Mouse (Mus musculus): ENCODE results near the gene Coro1c. TPM values are rescaled to one million over a fixed set of nuclear protein-coding genes. Genes with fewer than 3 reads are reported as not detected.

Gene Coro1c
- polyA plus RNA-seq, 1 experiment from 2014 or later, result 297 TPM

GRCm38 (mm10) chr5:113883384-113883771 is 25.2 kb downstream of the Coro1c start:
- DNase-seq (ENCODE audit: low spot score), result no peak

GRCm38 (mm10) chr5:113882566-113883383 is 25.8 kb downstream of the Coro1c start:
- DNase-seq (ENCODE audit: low spot score), result no peak
- whole genome bisulfite sequencing, result 72% methylated on average over 15 of the region's 15 CpGs
- Histone ChIP-seq H3K4me2 (ENCODE audit: low read depth) (no peak overlapping the region), H3K9me3 (ENCODE audit: control insufficient read depth, low read length) (no peaks in the 10 kb centered on the region), H3K36me3 (ENCODE audit: control insufficient read depth, insufficient read depth, low read length) (peaks cover 4% of the 10 kb centered on the region; the same call in 1 of the 2 replicates), H3K9ac (ENCODE audit: low read length) (peak overlapping the region; percentile 35), H3K27me3 (ENCODE audit: control insufficient read depth, insufficient read depth, low read length) (no peaks in the 10 kb centered on the region), H3K4me3 (ENCODE audit: low read depth, low read length) (no peak overlapping the region), H3K4me1 (ENCODE audit: control insufficient read depth, insufficient read depth, low read length) (peaks cover 27% of the 10 kb centered on the region), H3K27ac (ENCODE audit: low read depth, low read length) (peak overlapping the region; percentile 64)
- ATAC-seq (ENCODE audit: insufficient read depth, low FRiP score, low TSS enrichment), result no peak

More at GRCm38 (mm10) chr5:113883384-113883771, 25.2 kb downstream of the Coro1c start:
- H3K27me3 ChIP-seq (ENCODE audit: control insufficient read depth, insufficient read depth, low read length), result no peaks in the 10 kb centered on the region
- WGBS, result 67% methylated on average over 3 of the region's 3 CpGs
- no peaks in the 10 kb centered on the region for H3K9me3 ChIP-seq (ENCODE audit: control insufficient read depth, low read length)
- H3K36me3 ChIP-seq (ENCODE audit: control insufficient read depth, insufficient read depth, low read length), result peaks cover 4% of the 10 kb centered on the region; the same call in 1 of the 2 replicates
- H3K4me2 ChIP-seq (ENCODE audit: low read depth), result no peak overlapping the region
- no peak for ATAC-seq (ENCODE audit: insufficient read depth, low FRiP score, low TSS enrichment)
- H3K4me1 ChIP-seq (ENCODE audit: control insufficient read depth, insufficient read depth, low read length), result peaks cover 27% of the 10 kb centered on the region
- H3K27ac ChIP-seq (ENCODE audit: low read depth, low read length), result peak overlapping the region; percentile 64
- no peak overlapping the region for H3K4me3 ChIP-seq (ENCODE audit: low read depth, low read length)
- H3K9ac ChIP-seq (ENCODE audit: low read length), result peak overlapping the region; percentile 35; the same call in 1 of the 2 replicates

DNA sequence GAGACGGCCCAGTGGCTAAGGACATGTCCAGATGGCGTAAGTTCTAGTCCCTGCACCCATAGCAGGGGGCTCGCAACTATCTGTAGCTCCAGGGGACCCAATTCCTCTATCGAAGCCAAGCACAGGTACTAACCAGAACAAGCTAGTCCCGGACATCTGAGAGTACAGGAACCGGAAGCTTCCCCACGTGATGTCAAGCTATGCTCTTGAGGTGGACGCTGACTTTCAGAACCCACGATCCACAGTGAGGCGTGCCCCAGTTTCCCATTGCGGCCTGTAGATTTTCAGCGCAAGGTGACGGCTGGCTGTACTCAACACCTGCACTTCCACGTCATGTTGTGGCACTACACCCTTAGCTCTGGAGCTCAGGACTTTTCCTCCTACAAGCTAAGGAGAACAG is 27.4 kb downstream of the Coro1c start:
- Histone ChIP-seq H3K27ac (ENCODE audit: low read depth, low read length) (no peak overlapping the region), H3K36me3 (ENCODE audit: control insufficient read depth, insufficient read depth, low read length) (peaks cover 4% of the 10 kb centered on the region; the same call in 1 of the 2 replicates), H3K4me3 (ENCODE audit: low read depth, low read length) (no peak overlapping the region), H3K9ac (ENCODE audit: low read length) (no peak overlapping the region), H3K27me3 (ENCODE audit: control insufficient read depth, insufficient read depth, low read length) (no peaks in the 10 kb centered on the region), H3K9me3 (ENCODE audit: control insufficient read depth, low read length) (no peaks in the 10 kb centered on the region), H3K4me2 (ENCODE audit: low read depth) (no peak overlapping the region), H3K4me1 (ENCODE audit: control insufficient read depth, insufficient read depth, low read length) (peaks cover 31% of the 10 kb centered on the region)
- WGBS, result 96% methylated on average over 14 of the region's 14 CpGs
- DNase-seq (ENCODE audit: low spot score), result no peak
- no peak for ATAC-seq (ENCODE audit: insufficient read depth, low FRiP score, low TSS enrichment)

DNA sequence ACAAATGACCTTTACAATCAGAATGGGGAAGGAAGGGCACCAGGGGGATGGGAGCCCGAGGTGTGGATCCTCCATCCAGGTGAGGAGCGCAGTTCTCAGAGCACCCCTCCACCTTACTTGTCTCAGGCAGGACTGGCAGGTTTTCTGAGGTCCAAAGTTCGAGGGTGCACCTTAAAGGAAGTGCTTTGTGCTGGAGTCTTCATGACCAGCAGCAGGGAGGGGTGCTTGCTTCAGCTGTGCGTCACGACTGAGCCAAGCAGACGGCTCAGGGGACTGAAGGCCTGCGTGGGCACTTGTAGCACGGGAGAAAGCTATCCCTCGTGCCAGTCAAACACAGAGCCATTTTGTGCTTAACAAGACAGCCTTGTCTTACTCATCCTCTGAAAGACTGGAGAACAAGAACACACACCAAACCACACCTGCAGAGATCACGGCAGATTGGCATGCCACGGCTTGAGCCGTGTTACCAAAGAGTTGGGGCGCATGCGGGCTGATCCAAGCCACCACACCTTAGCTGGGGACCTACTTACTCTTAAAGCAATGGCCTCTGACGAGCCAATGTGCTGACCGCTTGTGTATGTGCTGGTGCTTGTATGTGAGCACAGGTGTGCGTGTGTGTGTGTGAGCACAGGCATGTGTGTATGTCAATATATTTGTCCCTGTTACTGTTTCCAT is 29.5 kb downstream of the Coro1c start:
- Histone ChIP-seq H3K27me3 (ENCODE audit: control insufficient read depth, insufficient read depth, low read length) (no peaks in the 10 kb centered on the region), H3K4me3 (ENCODE audit: low read depth, low read length) (no peak overlapping the region), H3K4me1 (ENCODE audit: control insufficient read depth, insufficient read depth, low read length) (peaks cover 25% of the 10 kb centered on the region), H3K9me3 (ENCODE audit: control insufficient read depth, low read length) (no peaks in the 10 kb centered on the region), H3K4me2 (ENCODE audit: low read depth) (no peak overlapping the region), H3K27ac (ENCODE audit: low read depth, low read length) (no peak overlapping the region), H3K36me3 (ENCODE audit: control insufficient read depth, insufficient read depth, low read length) (peaks cover 4% of the 10 kb centered on the region; the same call in 1 of the 2 replicates), H3K9ac (ENCODE audit: low read length) (no peak overlapping the region)
- no peak for ATAC-seq (ENCODE audit: insufficient read depth, low FRiP score, low TSS enrichment)
- DNase-seq (ENCODE audit: low spot score), result no peak
- WGBS, result 93% methylated on average over 17 of the region's 17 CpGs

DNA sequence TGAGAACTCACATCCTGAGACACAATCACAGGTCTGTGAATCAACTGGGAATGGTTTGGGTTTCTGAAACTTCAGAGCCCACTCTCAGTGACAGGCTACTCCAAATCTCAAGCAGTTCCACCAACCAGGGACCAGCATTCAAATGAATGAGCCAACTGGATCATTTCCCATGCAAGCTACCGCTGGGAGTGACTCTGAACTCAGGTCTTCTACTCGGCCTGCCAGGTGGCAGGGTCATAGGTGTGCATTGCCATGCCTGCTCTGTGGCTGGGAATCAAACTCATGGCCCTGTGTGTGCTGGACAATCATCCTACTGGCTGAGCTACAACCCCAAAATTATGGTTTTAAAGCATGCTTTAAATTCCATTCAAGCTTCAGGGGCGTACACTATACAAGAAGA is 31.0 kb downstream of the Coro1c start:
- 70% methylated on average over 3 of the region's 3 CpGs for WGBS
- H3K9ac ChIP-seq (ENCODE audit: low read length), result no peak overlapping the region
- H3K27me3 ChIP-seq (ENCODE audit: control insufficient read depth, insufficient read depth, low read length), result no peaks in the 10 kb centered on the region
- no peaks in the 10 kb centered on the region for H3K9me3 ChIP-seq (ENCODE audit: control insufficient read depth, low read length)
- DNase-seq (ENCODE audit: low spot score) (no peak), ATAC-seq (ENCODE audit: insufficient read depth, low FRiP score, low TSS enrichment) (no peak)
- no peak overlapping the region for H3K4me3 ChIP-seq (ENCODE audit: low read depth, low read length)
- peaks cover 4% of the 10 kb centered on the region; the same call in 1 of the 2 replicates for H3K36me3 ChIP-seq (ENCODE audit: control insufficient read depth, insufficient read depth, low read length)
- H3K4me1 ChIP-seq (ENCODE audit: control insufficient read depth, insufficient read depth, low read length), result peaks cover 26% of the 10 kb centered on the region
- 0 out of 2 replicates have a peak overlapping the region, but pooled peaks have one; percentile 20 for H3K27ac ChIP-seq (ENCODE audit: low read depth, low read length)
- no peak overlapping the region for H3K4me2 ChIP-seq (ENCODE audit: low read depth)

GRCm38 (mm10) chr5:113876176-113876575 is 32.4 kb downstream of the Coro1c start:
- DNase-seq (ENCODE audit: low spot score) (no peak), ATAC-seq (ENCODE audit: insufficient read depth, low FRiP score, low TSS enrichment) (no peak)
- Histone ChIP-seq H3K36me3 (ENCODE audit: control insufficient read depth, insufficient read depth, low read length) (peaks cover 4% of the 10 kb centered on the region; the same call in 1 of the 2 replicates), H3K4me1 (ENCODE audit: control insufficient read depth, insufficient read depth, low read length) (peaks cover 40% of the 10 kb centered on the region), H3K9me3 (ENCODE audit: control insufficient read depth, low read length) (no peaks in the 10 kb centered on the region), H3K27ac (ENCODE audit: low read depth, low read length) (no peak overlapping the region), H3K27me3 (ENCODE audit: control insufficient read depth, insufficient read depth, low read length) (no peaks in the 10 kb centered on the region), H3K4me3 (ENCODE audit: low read depth, low read length) (no peak overlapping the region), H3K9ac (ENCODE audit: low read length) (no peak overlapping the region), H3K4me2 (ENCODE audit: low read depth) (no peak overlapping the region)
- WGBS, result 91% methylated on average over 7 of the region's 7 CpGs

DNA sequence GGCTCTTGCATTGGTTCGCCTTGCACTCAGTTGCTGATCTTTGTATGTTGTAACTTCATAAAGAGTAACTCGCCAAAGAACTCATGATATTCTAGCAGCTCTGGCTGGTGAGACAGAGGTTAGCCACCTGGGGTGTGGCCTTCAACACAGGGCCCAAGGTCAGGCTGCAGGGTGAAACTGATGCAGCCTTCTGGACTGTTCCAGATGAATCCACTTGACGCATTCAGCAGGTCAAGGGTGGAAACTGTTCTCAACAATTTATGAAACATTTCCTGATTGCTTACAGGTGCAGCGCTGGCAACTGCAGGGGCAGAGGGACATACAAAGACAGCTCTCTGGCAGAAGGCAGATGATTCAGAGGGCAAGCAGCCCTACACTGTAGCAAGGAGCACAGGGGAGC is 32.9 kb downstream of the Coro1c start:
- no peak overlapping the region for H3K27ac ChIP-seq (ENCODE audit: low read depth, low read length)
- no peak overlapping the region for H3K4me2 ChIP-seq (ENCODE audit: low read depth)
- 88% methylated on average over 4 of the region's 4 CpGs for WGBS
- H3K36me3 ChIP-seq (ENCODE audit: control insufficient read depth, insufficient read depth, low read length), result peaks cover 4% of the 10 kb centered on the region; the same call in 1 of the 2 replicates
- H3K4me3 ChIP-seq (ENCODE audit: low read depth, low read length), result no peak overlapping the region
- H3K9me3 ChIP-seq (ENCODE audit: control insufficient read depth, low read length), result no peaks in the 10 kb centered on the region
- peaks cover 46% of the 10 kb centered on the region for H3K4me1 ChIP-seq (ENCODE audit: control insufficient read depth, insufficient read depth, low read length)
- H3K9ac ChIP-seq (ENCODE audit: low read length), result no peak overlapping the region
- H3K27me3 ChIP-seq (ENCODE audit: control insufficient read depth, insufficient read depth, low read length), result no peaks in the 10 kb centered on the region
- DNase-seq (ENCODE audit: low spot score) (no peak), ATAC-seq (ENCODE audit: insufficient read depth, low FRiP score, low TSS enrichment) (no peak)

- peak overlapping the region; percentile 35 for H3K4me2 ChIP-seq (ENCODE audit: low read depth)
- H3K9ac ChIP-seq (ENCODE audit: low read length), result peak overlapping the region; percentile 71
- 0 out of 2 replicates have a peak overlapping the region, but pooled peaks have one; percentile 12 for H3K4me3 ChIP-seq (ENCODE audit: low read depth, low read length)
- H3K36me3 ChIP-seq (ENCODE audit: control insufficient read depth, insufficient read depth, low read length), result peaks cover 4% of the 10 kb centered on the region; the same call in 1 of the 2 replicates
- peak overlapping the region; percentile 100 for H3K27ac ChIP-seq (ENCODE audit: low read depth, low read length)
- H3K4me1 ChIP-seq (ENCODE audit: control insufficient read depth, insufficient read depth, low read length), result peaks cover 58% of the 10 kb centered on the region
- ATAC-seq (ENCODE audit: insufficient read depth, low FRiP score, low TSS enrichment) (no peak), DNase-seq (ENCODE audit: low spot score) (no peak)
- WGBS, result 46% methylated on average over 19 of the region's 19 CpGs
- no peaks in the 10 kb centered on the region for H3K9me3 ChIP-seq (ENCODE audit: control insufficient read depth, low read length)
- no peaks in the 10 kb centered on the region for H3K27me3 ChIP-seq (ENCODE audit: control insufficient read depth, insufficient read depth, low read length)
Observed at GRCm38 (mm10) chr5:113874063-113875024, 34.2 kb downstream of the Coro1c start.
